Mouse (Mus musculus): ENCODE results near the gene 4933430I17Rik. TPM values are rescaled to one million over a fixed set of nuclear protein-coding genes. Genes with fewer than 3 reads are reported as not detected.

The 4933430I17Rik gene
- total RNA-seq, 1 experiment from 2014 or later: not detected

DNA sequence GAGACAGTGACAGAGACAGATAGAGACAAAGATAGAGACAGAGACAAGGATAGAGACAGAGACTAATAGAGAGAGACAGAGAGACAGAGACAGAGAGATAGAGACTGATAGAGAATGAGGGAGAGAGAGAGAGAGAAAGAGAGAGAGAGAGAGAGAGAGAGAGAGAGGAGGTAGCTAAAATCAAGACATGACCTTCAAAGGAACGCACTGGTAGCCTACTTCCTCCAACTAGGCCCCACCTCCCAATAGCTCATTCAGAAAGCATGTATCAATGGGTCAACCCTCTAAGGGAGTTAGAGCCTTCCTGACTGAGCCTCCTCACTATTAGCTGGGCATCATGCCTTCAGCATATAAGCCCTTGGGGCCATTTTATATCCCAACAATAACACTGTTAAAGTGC, 43.2 kb downstream of the 4933430I17Rik start:
- no peak for ATAC-seq (replicated peaks in 1 of 2; ENCODE audit: insufficient read depth in 1 of 2, low FRiP score in 2 of 2, low TSS enrichment in 1 of 2, low read depth in 1 of 2, poor library complexity in 2 of 2, severe bottlenecking in 2 of 2)

DNA sequence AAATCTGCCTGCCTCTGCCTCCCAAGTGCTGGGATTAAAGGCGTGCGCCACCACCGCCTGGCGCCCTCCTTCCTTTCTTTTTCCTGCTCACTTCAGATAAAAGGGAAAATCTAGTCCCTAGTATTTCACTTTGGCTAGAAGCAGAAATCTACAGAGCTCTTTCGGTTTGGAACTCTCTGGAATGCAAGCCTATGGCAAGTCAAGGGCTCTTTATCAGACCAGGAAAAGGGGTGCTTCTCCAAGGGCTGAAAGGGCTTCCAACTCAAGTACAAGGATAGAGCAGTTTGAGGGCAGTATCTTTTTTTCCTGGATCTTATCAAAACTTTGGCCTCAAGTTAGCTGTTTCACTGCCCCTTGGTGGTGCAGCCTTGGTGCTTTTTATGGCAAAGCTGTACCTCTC, 44.4 kb downstream of the 4933430I17Rik start:
- ATAC-seq (replicated peaks in 1 of 2; ENCODE audit: insufficient read depth in 1 of 2, low FRiP score in 2 of 2, low TSS enrichment in 1 of 2, low read depth in 1 of 2, poor library complexity in 2 of 2, severe bottlenecking in 2 of 2): no peak

DNA sequence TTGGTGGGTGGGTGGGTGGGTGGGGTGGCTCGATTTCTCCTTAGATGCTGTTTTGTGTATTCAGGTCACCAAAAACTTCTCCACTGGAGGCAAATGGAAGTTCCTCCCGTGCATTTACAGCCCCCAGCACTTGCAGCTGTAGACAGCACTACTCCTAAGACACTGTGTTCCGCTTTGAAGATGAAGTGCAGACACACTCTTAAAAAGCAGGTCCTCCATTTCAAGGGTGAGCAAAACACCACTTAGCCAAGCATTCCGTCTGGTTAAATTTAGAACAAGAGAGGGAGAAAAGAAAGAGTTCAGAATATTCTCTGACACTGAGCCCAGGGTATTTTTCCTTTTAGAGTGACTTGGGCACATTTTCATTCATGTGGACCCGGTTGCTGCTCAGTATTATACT, 44.9 kb downstream of the 4933430I17Rik start:
- ATAC-seq (replicated peaks in 1 of 2; ENCODE audit: insufficient read depth in 1 of 2, low FRiP score in 2 of 2, low TSS enrichment in 1 of 2, low read depth in 1 of 2, poor library complexity in 2 of 2, severe bottlenecking in 2 of 2): no peak

DNA sequence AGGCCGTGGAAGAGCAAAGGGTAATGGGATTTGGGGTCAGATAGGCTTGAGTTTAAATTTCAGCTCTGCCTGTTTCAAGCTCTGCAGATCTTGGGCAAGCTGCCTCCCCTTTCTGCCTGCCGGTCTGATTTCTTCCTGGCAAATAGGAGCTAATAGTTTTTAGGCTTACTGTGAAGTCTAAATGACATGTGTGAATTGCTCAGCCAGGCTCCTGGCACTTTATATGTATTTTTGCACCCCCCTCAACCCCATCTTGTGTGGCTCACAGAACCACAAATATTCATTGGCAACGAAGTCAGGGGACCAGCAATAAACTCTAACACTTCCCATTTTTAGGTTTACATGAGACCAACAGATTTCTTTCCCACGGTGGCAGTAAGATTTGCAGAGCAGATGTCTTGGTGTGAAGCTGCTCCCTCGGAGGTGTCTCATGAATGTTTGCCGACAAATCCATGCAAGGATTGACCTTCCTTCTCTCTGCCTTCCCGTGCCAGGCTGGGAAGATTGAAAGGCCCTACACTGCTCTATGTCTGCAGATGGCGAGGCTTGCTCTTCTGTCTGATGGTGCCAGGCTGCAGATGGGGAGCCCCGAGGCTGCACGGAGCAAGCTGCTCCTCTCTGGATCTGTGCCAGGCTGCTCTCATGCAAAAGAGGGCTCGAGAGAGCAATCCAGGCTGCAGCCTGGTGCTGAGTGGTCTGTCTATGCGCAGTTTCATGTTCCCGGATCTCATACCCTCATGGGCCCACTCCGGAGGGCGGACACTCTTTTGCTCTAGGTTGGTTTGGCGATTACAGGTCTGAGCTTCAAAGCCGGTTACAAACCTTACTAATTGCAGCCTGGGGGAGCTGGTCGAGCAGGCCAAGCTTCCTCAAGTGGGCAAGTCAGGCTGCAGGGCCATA, 57.4 kb downstream of the 4933430I17Rik start:
- peak; percentile 60 to 61; a peak in 2 of 4 replicates for ATAC-seq (replicated peaks in 1 of 2; ENCODE audit: insufficient read depth in 1 of 2, low FRiP score in 2 of 2, low TSS enrichment in 1 of 2, low read depth in 1 of 2, poor library complexity in 2 of 2, severe bottlenecking in 2 of 2)

DNA sequence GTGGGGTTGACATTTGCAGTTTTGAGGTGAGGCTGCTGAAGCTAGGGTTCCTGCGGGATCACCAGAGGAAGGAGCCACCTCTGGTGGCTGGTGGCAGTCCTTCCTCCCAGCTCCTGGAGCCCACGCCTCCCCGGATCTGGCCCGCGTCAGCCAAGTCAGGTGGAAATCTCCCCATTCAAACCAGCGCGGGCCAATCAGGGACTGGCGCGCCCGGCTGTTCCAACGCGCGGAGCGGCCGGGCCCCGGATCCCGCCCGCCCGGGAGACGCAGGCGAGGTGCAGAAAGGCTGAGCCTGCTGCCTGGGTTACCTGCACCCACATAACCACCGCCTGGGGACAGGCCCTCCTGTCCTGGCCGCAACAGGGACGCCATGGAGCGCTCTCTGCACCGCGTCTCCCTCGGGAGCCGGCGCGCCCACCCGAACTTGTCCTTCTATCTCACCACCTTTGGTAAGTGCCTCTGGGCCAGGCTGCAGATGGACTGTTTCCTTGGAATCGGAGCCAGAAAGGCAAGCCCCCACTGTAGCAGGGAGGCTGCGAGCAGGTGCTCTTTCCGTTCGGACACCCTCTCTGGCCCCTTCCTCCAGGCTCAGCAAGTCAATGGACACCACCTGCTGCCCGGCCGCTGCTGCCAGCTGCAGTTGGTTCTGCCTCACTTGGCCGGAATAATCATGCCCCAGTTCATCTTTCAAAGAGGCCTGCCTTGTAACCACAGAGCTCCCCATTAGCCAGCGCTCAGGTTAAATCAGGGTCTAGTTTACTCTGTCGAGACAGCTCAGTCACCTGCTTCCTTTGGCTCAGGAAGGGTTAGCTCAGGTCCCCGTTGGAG, 58.3 kb downstream of the 4933430I17Rik start:
- peak; percentile 47 to 59 for ATAC-seq (replicated peaks in 1 of 2; ENCODE audit: insufficient read depth in 1 of 2, low FRiP score in 2 of 2, low TSS enrichment in 1 of 2, low read depth in 1 of 2, poor library complexity in 2 of 2, severe bottlenecking in 2 of 2)

DNA sequence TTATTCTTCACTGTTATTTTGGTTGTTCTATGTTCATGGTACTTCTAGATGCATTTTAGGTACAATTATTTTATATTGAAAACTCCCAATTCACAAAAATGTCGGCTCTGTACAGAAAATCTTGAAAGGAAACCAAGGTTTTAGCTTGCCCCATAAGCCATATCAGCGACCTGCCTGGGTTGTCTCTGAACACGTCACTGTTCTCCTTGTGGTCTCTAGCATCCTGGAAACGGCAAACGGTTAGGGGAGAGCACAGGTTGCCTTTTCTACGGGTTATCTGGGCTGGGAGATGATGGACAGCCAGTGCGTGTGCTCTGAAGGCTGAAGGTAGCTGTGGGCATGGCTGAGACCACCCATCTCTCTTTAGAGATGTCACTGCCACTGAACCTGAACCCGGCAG, 61.9 kb downstream of the 4933430I17Rik start:
- no peak for ATAC-seq (replicated peaks in 1 of 2; ENCODE audit: insufficient read depth in 1 of 2, low FRiP score in 2 of 2, low TSS enrichment in 1 of 2, low read depth in 1 of 2, poor library complexity in 2 of 2, severe bottlenecking in 2 of 2)

DNA sequence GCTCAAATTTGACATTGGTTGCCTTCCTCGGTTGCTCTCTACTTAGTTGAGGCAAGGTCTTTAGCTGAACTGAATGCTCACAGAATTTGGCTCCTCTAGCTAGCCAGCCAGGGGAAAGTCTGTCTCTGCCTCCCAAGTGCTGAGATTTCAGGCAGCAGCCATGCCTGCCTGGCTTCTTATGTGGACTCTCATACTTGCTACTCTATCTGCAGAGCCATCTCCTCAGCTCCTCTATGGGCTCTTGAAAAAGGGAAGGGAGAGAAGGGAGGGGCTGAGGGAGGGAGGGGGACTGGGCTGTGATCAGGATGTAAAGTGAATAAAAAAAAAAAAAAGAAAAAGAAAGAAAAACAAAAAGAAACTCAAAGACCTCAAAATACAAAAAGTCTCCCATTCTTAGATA, 65.7 kb downstream of the 4933430I17Rik start:
- peak in 1 of 2 experiments; percentile 33; a peak in 1 of 4 replicates for ATAC-seq (replicated peaks in 1 of 2; ENCODE audit: insufficient read depth in 1 of 2, low FRiP score in 2 of 2, low TSS enrichment in 1 of 2, low read depth in 1 of 2, poor library complexity in 2 of 2, severe bottlenecking in 2 of 2)

DNA sequence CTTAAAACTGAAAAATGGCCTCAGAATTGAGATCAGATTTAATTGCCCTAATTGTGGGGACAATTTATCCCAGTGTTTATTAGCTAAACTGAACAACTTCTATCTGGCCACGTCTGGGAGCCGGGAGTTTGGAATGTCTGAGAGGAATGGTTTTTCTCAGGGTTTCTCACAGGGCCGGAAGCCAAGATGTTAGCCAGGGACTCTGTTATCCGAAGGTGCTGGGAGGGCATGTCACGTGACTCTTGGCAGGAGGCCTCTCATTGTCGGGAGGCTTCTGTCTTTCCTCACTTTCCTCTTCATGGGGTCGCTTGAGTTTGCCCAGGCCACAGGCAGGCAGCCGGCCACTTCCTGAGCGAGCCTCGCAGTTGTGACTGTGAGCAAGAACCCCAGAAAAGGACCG, 66.2 kb downstream of the 4933430I17Rik start:
- ATAC-seq (replicated peaks in 1 of 2; ENCODE audit: insufficient read depth in 1 of 2, low FRiP score in 2 of 2, low TSS enrichment in 1 of 2, low read depth in 1 of 2, poor library complexity in 2 of 2, severe bottlenecking in 2 of 2): 0 out of 4 replicates have a peak, but pooled peaks of 1 of the 2 experiments have one; percentile 28

DNA sequence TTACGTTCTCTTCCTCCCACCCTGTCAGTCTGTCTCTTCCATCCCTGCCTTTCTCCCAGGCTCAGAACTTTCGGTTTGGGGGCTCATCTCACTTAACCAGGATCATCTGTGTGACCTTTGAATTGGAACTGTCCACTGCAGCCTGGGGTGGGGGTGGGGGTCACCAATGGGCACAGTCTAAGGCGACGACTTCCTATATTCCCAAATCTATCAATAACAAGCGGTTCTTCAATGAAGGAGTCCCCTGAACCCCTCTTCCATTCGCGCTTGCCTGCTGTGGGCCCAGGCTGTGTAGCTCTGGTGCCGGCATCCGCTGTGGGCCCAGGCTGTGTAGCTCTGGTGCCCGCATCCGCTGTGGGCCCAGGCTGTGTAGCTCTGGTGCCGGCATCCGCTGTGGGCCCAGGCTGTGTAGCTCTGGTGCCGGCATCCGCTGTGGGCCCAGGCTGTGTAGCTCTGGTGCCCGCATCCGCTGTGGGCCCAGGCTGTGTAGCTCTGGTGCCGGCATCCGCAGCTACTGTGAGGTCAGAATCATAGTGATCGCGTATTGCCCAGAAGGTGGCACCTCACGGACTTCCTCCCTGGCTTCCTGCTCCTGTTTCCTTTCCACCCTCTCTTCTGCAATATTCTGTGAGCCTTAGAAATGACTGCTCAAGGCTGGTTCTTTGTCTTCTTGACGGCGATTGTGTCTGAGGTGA, 68.5 kb downstream of the 4933430I17Rik start:
- peak; percentile 95 to 96 for ATAC-seq (replicated peaks in 1 of 2; ENCODE audit: insufficient read depth in 1 of 2, low FRiP score in 2 of 2, low TSS enrichment in 1 of 2, low read depth in 1 of 2, poor library complexity in 2 of 2, severe bottlenecking in 2 of 2)

DNA sequence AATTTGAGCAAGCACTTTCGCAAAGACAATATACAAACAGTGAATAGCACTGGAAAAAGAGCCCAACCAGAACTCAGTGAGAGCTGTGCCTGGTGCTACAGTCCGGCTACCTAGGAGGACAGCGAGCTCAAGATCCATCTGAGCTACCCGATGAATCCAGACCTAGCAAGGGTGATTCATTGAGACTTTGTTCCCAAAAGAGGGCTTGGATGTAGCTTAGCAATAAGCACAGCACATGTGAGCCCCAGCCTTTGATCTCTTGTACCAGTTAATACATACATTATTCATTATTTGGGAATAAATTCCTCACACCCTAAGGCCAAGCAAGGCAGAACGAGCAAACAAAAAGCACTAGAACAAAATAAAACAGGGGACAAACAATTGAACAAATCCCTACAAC, 69.3 kb downstream of the 4933430I17Rik start:
- ATAC-seq (replicated peaks in 1 of 2; ENCODE audit: insufficient read depth in 1 of 2, low FRiP score in 2 of 2, low TSS enrichment in 1 of 2, low read depth in 1 of 2, poor library complexity in 2 of 2, severe bottlenecking in 2 of 2): no peak

DNA sequence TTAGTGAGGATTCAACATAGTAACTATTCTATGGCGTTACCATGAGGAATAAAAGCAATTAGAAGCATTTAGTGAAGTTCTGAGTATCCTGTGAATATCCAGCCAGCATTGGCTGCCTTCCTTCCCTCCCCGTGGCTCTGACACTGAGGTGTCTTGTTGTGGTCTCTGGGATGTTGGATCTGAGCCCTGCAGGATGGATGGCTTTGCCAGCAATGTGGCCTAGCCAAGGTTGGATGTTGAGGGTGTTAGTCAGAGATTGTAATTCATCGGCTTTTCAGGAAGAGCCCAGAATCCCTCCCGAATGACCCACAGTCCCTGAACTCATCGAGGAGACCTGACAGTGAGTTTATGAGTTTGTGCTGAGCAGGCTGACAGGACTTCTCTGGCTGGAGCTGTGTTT, 70.9 kb downstream of the 4933430I17Rik start:
- no peak for ATAC-seq (replicated peaks in 1 of 2; ENCODE audit: insufficient read depth in 1 of 2, low FRiP score in 2 of 2, low TSS enrichment in 1 of 2, low read depth in 1 of 2, poor library complexity in 2 of 2, severe bottlenecking in 2 of 2)

Other genes starting within 250 kb of the 4933430I17Rik start
- 51.0 and 68.2 TPM in 2 replicates for gene Fkbp15, start 164.8 kb upstream of the 4933430I17Rik start, total RNA-seq (2017)
- gene Slc31a1, start 164.6 kb upstream of the 4933430I17Rik start, total RNA-seq (2017): 11.9 and 14.7 TPM in 2 replicates
- 106 and 205 TPM in 2 replicates for gene Cdc26, start 116.7 kb upstream of the 4933430I17Rik start, total RNA-seq (2017)
- 18.6 and 19.6 TPM in 2 replicates for gene Prpf4, start 116.6 kb upstream of the 4933430I17Rik start, total RNA-seq (2017)
- not detected in 2 replicates for gene Rnf183, start 90.1 kb upstream of the 4933430I17Rik start, total RNA-seq (2017)
- gene Wdr31, start 54.5 kb upstream of the 4933430I17Rik start, total RNA-seq (2017): 4.0 and 5.8 TPM in 2 replicates
- 0.94 and 1.2 TPM in 2 replicates for gene Bspry, start 45.3 kb upstream of the 4933430I17Rik start, total RNA-seq (2017)
- 3.1 and 3.3 TPM in 2 replicates for gene Hdhd3, start 21.9 kb upstream of the 4933430I17Rik start, total RNA-seq (2017)
- gene Alad, start 5.5 kb upstream of the 4933430I17Rik start, total RNA-seq (2017): 28.8 and 35.6 TPM in 2 replicates
- gene Pole3, start 301 bp upstream of the 4933430I17Rik start, total RNA-seq (2017): 72.7 and 78.2 TPM in 2 replicates
- 23.5 and 23.7 TPM in 2 replicates for gene Rgs3, start 34.5 kb downstream of the 4933430I17Rik start, total RNA-seq (2017)

Measured in hematopoietic stem cell, adult 5-6 weeks (primary cell).